Mouse (Mus musculus) erythroblast, embryonic 14.5 days (primary cell): ENCODE measurements at regions not wholly inside any gene's neighbourhood (a gene's known extent, or its start where the extent isn't known, plus 50 kb on each side); places are given as distances from the start of the nearest gene placed in this dataset.

ENCODE experiments used
- GATA1 ChIP-seq: IDR thresholded peaks from 2 replicates; pipeline ENCODE4 v1.6.1; 2012; ENCODE audit warnings: low read length, inconsistent platforms, mixed read lengths
- TAL1 ChIP-seq: IDR thresholded peaks from 3 replicates; pipeline ENCODE4 v1.6.1; 2012; ENCODE audit warnings: low read length, inconsistent platforms, mixed read lengths

GRCm38 (mm10) chr4:125316876-125317275 lies 173.6 kb upstream of the Grik3 start:
- TF ChIP-seq TAL1 (no peak), GATA1 (no peak)
